Mouse (Mus musculus) E14TG2a.4 (cell line): ENCODE measurements around the gene Map2k6.

Source experiments
- CTCF ChIP-seq: conservative IDR thresholded peaks from 2 replicates; pipeline ENCODE4 v1.5.1; 2014; ENCODE audit warnings: low read length
- NANOG ChIP-seq: IDR thresholded peaks from 2 replicates; pipeline ENCODE4 v1.6.1; 2014; ENCODE audit warnings: borderline replicate concordance, low read length, mixed read lengths

GRCm38 (mm10) chr11:110429837-110430418 lies 31.0 kb downstream of the Map2k6 start:
- no peak for TF ChIP-seq CTCF
- TF ChIP-seq NANOG, result no peak
